Mouse (Mus musculus) kidney, adult 2 months (tissue): ENCODE data around the gene Syne3.

Source experiments
- CTCF ChIP-seq: fragments of 200-500 bp; conservative IDR thresholded peaks from 2 replicates; pipeline ENCODE4 v1.5.1; 2011; ENCODE audit warnings: low read depth, mild to moderate bottlenecking, control low read depth, low read length, moderate library complexity, mixed read lengths; ENCODE audit not compliant: insufficient read depth, insufficient read length
- POLR2A ChIP-seq: fragments of 200-500 bp; IDR thresholded peaks from one replicate; pipeline ENCODE4 v1.6.1; 2011; ENCODE audit warnings: low read depth, low read length, control low read depth

DNA sequence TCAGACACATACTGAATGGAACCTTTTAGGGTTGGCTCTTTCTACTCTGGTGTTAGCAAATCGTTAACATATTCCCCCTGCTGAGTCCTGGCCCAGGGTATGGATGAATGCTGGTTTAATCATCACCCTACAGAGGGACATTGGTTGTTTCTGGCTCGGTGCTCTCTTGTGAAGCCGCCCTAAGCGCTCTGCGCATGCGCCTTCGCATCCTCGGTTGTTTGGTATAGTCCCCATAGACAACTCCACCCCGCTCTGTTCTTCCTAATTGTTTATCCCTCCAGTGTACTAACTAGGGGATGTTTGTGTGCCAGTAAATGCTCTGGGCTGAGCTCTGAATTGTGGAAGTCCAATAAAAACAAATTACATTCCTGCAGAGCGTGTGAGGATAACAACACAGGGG is 7.0 kb upstream of the Syne3 start:
- TF ChIP-seq POLR2A (no peak), CTCF (no peak)
